Mouse (Mus musculus) midbrain, embryonic 15.5 days (tissue): ENCODE data around the gene Prickle2. TPM values are rescaled to one million over a fixed set of nuclear protein-coding genes. Genes with fewer than 3 reads are reported as not detected.

Experiments
- ATAC-seq: fragments of 200-750 bp; cut with Nextera tagmentation; replicated peaks from 2 replicates; pipeline ENCODE4 v1.8.0; 2017; ENCODE audit warnings: moderate TSS enrichment
- H3K27ac ChIP-seq: fragments of 300-500 bp; sonication (generic); 2 replicates; pipeline ENCODE4 v1.5.1; 2015; ENCODE audit warnings: mild to moderate bottlenecking, inconsistent platforms
- H3K27me3 ChIP-seq: fragments of 300-500 bp; sonication (generic); replicated peaks from 2 replicates; pipeline ENCODE4 v1.6.1; 2015; ENCODE audit warnings: inconsistent platforms
- H3K36me3 ChIP-seq: fragments of 300-500 bp; sonication (generic); replicated peaks from 2 replicates; pipeline ENCODE4 v1.6.1; 2015; ENCODE audit warnings: inconsistent platforms
- H3K4me1 ChIP-seq: fragments of 300-500 bp; sonication (generic); 2 replicates; pipeline ENCODE4 v1.6.1; 2015; ENCODE audit warnings: inconsistent platforms
- H3K4me2 ChIP-seq: fragments of 300-500 bp; sonication (generic); 2 replicates; pipeline ENCODE4 v1.6.1; 2015; ENCODE audit warnings: inconsistent platforms, mild to moderate bottlenecking, moderate library complexity
- H3K4me3 ChIP-seq: fragments of 300-500 bp; sonication (generic); 2 replicates; pipeline ENCODE4 v1.5.1; 2015; ENCODE audit warnings: mild to moderate bottlenecking, inconsistent platforms
- H3K9ac ChIP-seq: fragments of 300-500 bp; sonication (generic); 2 replicates; pipeline ENCODE4 v1.6.1; 2015; ENCODE audit warnings: mild to moderate bottlenecking, inconsistent platforms
- H3K9me3 ChIP-seq: fragments of 300-500 bp; sonication (generic); 2 replicates; pipeline ENCODE4 v1.6.1; 2016; ENCODE audit warnings: inconsistent platforms
- WGBS: fragments of 180-500 bp; shearing (Covaris S2); methylation state at CpG from one replicate; pipeline ENCODE4 v1.1.7; 2015; ENCODE audit warnings: mixed read lengths; 5-methylcytosine and 5-hydroxymethylcytosine counted together
- polyA plus RNA-seq: library from polyadenylated mRNA; unstranded; fragments of >200 nt; fragmentation: Nextera tagmentation; extraction: Ambion mirVana; gene quantifications from 2 replicates; pipeline ENCODE4 v1.2.1, GENCODE M21; 2015

The Prickle2 gene
- polyA plus RNA-seq, 1 experiment from 2014 or later: 17.0 TPM

- H3K9ac ChIP-seq: no peak overlapping the region
- no peaks in the 10 kb centered on the region for H3K36me3 ChIP-seq
- peaks cover 13% of the 10 kb centered on the region for H3K4me1 ChIP-seq
- no peak overlapping the region for H3K4me2 ChIP-seq
- H3K27me3 ChIP-seq: no peaks in the 10 kb centered on the region
- 58% methylated on average over 4 of the region's 4 CpGs for WGBS
- no peak for ATAC-seq
- H3K9me3 ChIP-seq: no peaks in the 10 kb centered on the region
- no peak overlapping the region for H3K4me3 ChIP-seq
- H3K27ac ChIP-seq: no peak overlapping the region
Observed at GRCm38 (mm10) chr6:92708137-92708536, 2.2 kb upstream of the Prickle2 start.

- Histone ChIP-seq H3K9me3 (no peaks in the 10 kb centered on the region), H3K27ac (peak overlapping the region; percentile 59), H3K4me3 (peak overlapping the region; percentile 71), H3K4me1 (peaks cover 13% of the 10 kb centered on the region), H3K27me3 (no peaks in the 10 kb centered on the region), H3K36me3 (no peaks in the 10 kb centered on the region), H3K4me2 (peak overlapping the region; percentile 79), H3K9ac (peak overlapping the region; percentile 76)
- 2% methylated on average over 39 of the region's 39 CpGs for WGBS
- peak; percentile 41 for ATAC-seq
Observed at GRCm38 (mm10) chr6:92705353-92706144, 406 bp downstream of the Prickle2 start.

- Histone ChIP-seq H3K4me3 (peak overlapping the region; percentile 71), H3K4me2 (peak overlapping the region; percentile 79), H3K36me3 (no peaks in the 10 kb centered on the region), H3K27me3 (no peaks in the 10 kb centered on the region), H3K27ac (peak overlapping the region; percentile 59), H3K9ac (peak overlapping the region; percentile 76), H3K9me3 (no peaks in the 10 kb centered on the region), H3K4me1 (peaks cover 13% of the 10 kb centered on the region)
- 22% methylated on average over 9 of the region's 9 CpGs for WGBS
- peak; percentile 46 for ATAC-seq
Observed at GRCm38 (mm10) chr6:92704810-92705209, 1.1 kb downstream of the Prickle2 start.

DNA sequence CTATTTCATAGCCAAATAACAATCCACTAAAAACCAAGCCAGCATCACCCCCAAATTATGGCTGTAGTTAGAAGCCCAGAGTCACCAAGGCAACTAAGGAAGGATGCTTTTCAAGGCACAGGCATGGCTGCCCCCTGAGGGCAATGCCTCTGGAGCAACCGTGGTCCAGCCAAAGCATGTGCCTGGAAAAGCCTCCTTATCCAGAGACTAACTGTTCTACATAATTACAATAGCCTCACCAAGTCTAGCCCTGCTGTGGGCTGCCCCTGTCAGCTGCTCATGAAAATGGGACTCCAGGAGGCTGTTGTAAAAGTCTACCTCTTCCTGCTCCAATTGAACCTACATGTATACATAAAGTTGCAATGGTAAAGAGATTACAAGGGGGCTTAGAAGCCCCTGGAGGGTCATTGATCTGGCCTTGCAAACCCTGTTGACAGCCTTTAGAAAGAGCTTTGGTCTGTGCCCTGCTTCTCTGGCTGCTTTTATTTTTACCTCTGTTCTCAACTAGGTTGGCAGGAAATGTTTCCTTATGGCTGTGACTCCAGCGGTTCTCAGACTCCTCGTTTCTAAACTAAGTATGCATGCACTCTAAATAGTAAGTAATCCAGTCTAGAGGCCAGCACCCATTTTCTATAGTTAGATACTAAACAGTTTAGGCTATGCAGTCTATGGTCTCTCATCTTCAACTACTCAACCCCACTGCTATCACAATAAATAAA lies 6.3 kb downstream of the Prickle2 start:
- no peak for ATAC-seq
- no peaks in the 10 kb centered on the region for H3K36me3 ChIP-seq
- no peak overlapping the region for H3K4me2 ChIP-seq
- H3K4me3 ChIP-seq: no peak overlapping the region
- peaks cover 10% of the 10 kb centered on the region for H3K4me1 ChIP-seq
- H3K27me3 ChIP-seq: no peaks in the 10 kb centered on the region
- WGBS: 6% methylated on average over 3 of the region's 3 CpGs
- no peak overlapping the region for H3K9ac ChIP-seq
- no peaks in the 10 kb centered on the region for H3K9me3 ChIP-seq
- no peak overlapping the region for H3K27ac ChIP-seq

- Histone ChIP-seq H3K4me1 (no peaks in the 10 kb centered on the region), H3K4me2 (no peak overlapping the region), H3K36me3 (no peaks in the 10 kb centered on the region), H3K4me3 (no peak overlapping the region), H3K9me3 (no peaks in the 10 kb centered on the region), H3K9ac (no peak overlapping the region), H3K27me3 (no peaks in the 10 kb centered on the region), H3K27ac (no peak overlapping the region)
- 45% methylated on average over 5 of the region's 5 CpGs for WGBS
- ATAC-seq: no peak
Observed at GRCm38 (mm10) chr6:92697807-92698206, 8.1 kb downstream of the Prickle2 start.

DNA sequence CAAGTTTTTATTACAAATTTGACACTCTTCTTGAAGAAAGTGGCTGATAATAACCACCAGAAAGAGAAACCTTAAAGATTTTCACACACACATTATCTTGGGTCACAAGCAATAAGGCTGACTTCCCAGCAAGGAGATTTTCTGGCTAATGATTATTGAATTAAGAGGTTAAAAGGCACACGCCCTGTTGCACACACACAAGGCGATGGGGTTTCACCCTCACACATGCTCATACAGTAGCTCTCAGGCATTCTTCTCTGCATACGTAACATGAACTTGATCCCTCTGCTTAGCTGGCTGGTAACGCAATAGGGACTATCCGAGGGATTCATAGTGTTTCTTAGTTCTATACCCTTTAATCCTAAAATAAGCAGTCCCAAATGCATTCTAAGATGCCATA lies 18.6 kb downstream of the Prickle2 start:
- WGBS: 78% methylated on average over 5 of the region's 5 CpGs
- no peak overlapping the region for H3K4me2 ChIP-seq
- H3K27ac ChIP-seq: no peak overlapping the region
- H3K9ac ChIP-seq: no peak overlapping the region
- no peak overlapping the region for H3K4me3 ChIP-seq
- H3K27me3 ChIP-seq: no peaks in the 10 kb centered on the region
- ATAC-seq: no peak
- H3K4me1 ChIP-seq: no peaks in the 10 kb centered on the region
- H3K9me3 ChIP-seq: no peaks in the 10 kb centered on the region
- H3K36me3 ChIP-seq: no peaks in the 10 kb centered on the region

DNA sequence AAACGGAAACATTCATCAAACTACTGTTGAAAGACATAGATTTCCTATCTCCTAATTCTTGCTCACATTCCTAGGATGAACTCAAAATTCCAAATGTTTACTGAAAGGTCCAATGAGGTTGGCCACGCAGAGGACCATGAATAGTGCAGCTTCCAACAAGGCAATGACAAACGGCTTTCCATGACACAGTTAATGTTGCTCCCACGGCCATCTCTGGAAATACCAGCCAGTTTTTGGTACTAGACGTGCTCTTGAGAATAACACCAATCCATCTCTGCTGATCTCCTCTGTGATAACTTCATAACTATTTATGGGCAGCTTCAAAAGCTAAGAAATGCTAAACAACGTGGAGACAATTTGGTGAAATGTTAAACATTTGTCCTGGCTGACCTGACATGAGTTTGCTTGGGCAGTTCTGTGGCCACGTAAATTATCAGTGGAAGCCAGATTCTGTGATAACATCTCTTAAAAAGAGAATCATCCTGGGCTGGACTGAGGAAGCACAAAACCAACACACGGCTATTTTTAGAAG lies 31.5 kb downstream of the Prickle2 start:
- Histone ChIP-seq H3K27ac (no peak overlapping the region), H3K4me1 (no peaks in the 10 kb centered on the region), H3K27me3 (no peaks in the 10 kb centered on the region), H3K36me3 (no peaks in the 10 kb centered on the region), H3K9me3 (no peaks in the 10 kb centered on the region), H3K9ac (no peak overlapping the region), H3K4me3 (no peak overlapping the region), H3K4me2 (no peak overlapping the region)
- WGBS: 79% methylated on average over 8 of the region's 8 CpGs
- ATAC-seq: no peak

- Histone ChIP-seq H3K36me3 (no peaks in the 10 kb centered on the region), H3K9me3 (no peaks in the 10 kb centered on the region), H3K4me1 (peaks cover 5% of the 10 kb centered on the region), H3K4me2 (no peak overlapping the region), H3K4me3 (no peak overlapping the region), H3K9ac (no peak overlapping the region), H3K27ac (peak overlapping the region; percentile 31; the same call in 1 of the 2 replicates), H3K27me3 (no peaks in the 10 kb centered on the region)
- WGBS: 39% methylated on average over 5 of the region's 5 CpGs
- peak; percentile 70 for ATAC-seq
Observed at GRCm38 (mm10) chr6:92670518-92671147, 35.3 kb downstream of the Prickle2 start.

DNA sequence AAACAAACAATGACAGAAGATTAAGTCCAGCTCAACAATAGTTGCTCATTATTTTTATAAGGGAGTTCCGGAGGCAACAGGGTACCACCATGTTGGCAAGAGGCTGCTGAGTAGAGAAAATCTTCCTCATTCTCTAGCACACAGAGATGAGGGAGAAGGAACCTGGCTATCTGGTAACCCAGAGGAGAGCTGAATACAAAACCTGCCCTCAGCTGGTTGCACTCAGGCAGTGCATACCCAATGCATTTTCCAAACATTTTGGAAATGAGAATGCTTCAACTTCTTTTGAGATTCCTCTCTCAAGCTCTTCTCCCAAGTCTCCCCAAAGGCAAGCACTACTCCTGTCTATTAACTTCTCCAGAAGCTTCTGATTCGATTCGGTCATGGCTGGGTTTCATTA lies 36.3 kb downstream of the Prickle2 start:
- no peak for ATAC-seq
- no peak overlapping the region for H3K27ac ChIP-seq
- H3K4me3 ChIP-seq: no peak overlapping the region
- H3K4me2 ChIP-seq: no peak overlapping the region
- peaks cover 15% of the 10 kb centered on the region for H3K4me1 ChIP-seq
- H3K36me3 ChIP-seq: no peaks in the 10 kb centered on the region
- no peaks in the 10 kb centered on the region for H3K9me3 ChIP-seq
- H3K27me3 ChIP-seq: no peaks in the 10 kb centered on the region
- no peak overlapping the region for H3K9ac ChIP-seq
- 91% methylated on average over 3 of the region's 3 CpGs for WGBS

DNA sequence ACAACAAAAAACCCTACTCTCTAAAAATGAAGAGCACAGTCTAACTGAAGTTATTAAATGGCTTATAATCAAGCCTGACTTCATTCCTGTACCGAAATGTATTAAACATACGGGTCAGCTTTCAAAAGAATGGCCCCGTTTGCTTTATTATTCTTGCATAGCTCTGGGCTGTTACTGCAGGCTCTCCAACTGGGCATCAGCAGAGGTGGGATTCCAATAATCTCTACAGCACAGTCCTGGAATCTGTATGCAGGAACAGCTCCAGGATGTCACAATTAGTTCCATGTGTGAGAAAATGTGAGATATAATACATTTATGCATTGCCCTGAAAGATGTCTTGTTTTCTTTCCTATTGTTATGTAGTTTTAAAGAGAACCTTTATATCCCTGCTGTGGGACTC lies 38.4 kb downstream of the Prickle2 start:
- H3K36me3 ChIP-seq: no peaks in the 10 kb centered on the region
- no peak overlapping the region for H3K4me2 ChIP-seq
- no peak overlapping the region for H3K9ac ChIP-seq
- ATAC-seq: no peak
- WGBS: 67% methylated on average over 3 of the region's 3 CpGs
- no peak overlapping the region for H3K4me3 ChIP-seq
- H3K9me3 ChIP-seq: no peaks in the 10 kb centered on the region
- no peaks in the 10 kb centered on the region for H3K27me3 ChIP-seq
- H3K4me1 ChIP-seq: peaks cover 27% of the 10 kb centered on the region
- H3K27ac ChIP-seq: no peak overlapping the region

DNA sequence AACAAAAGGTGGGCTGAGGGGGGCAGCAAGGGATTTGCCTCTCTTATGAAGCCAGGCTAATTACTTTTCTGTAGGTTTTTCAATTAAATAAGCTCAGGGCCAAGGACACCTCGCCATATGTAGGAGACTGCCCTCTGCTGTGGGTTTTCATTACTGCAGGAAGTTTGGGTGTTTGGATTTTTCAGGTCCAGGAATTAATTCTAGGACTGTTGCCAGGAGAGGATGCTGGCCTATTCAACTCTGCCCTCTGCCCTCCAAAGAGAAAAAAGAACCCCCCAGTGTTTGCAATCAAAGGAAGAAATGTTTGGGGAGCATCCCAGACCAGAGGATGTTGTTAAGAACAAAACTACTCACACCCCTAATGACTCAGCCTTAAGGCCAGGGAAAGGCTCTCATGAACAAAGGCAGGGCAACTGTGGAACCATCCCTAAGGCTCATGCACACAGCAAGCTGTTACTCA lies 40.4 kb downstream of the Prickle2 start:
- Histone ChIP-seq H3K9ac (no peak overlapping the region), H3K27ac (peak overlapping the region; percentile 44; the same call in 1 of the 2 replicates), H3K4me3 (no peak overlapping the region), H3K4me2 (peak overlapping the region; percentile 25; the same call in 1 of the 2 replicates), H3K36me3 (no peaks in the 10 kb centered on the region), H3K9me3 (no peaks in the 10 kb centered on the region), H3K27me3 (no peaks in the 10 kb centered on the region), H3K4me1 (peaks cover 27% of the 10 kb centered on the region)
- 0 out of 2 replicates have a peak, but pooled peaks have one; percentile 32 for ATAC-seq
- 0% methylated on average over 1 of the region's 1 CpGs for WGBS

DNA sequence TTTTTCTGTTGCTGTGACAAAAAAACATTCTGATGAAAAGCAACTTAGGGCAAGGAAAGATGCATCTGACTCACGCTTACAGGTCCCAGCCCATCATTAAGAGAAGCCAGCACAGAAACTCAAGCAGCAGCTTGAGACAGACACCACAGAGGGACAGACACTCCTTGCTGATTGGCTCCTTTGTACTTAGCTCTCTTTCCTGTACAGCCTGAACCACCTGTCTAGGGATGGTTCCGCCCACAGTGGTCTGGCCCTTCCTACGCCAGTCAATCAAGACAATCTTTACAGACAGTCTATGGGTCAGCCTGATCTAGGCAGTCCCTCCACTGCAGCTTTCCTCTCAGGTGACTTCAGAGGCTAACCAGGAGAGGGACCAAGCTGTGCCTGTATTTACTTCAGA lies 42.1 kb downstream of the Prickle2 start:
- Histone ChIP-seq H3K4me3 (no peak overlapping the region), H3K9ac (no peak overlapping the region), H3K9me3 (no peaks in the 10 kb centered on the region), H3K36me3 (no peaks in the 10 kb centered on the region), H3K27ac (no peak overlapping the region), H3K4me1 (peaks cover 27% of the 10 kb centered on the region), H3K4me2 (no peak overlapping the region), H3K27me3 (no peaks in the 10 kb centered on the region)
- ATAC-seq: peak; percentile 53; the same call in 1 of the 2 replicates
- WGBS: 86% methylated on average over 3 of the region's 3 CpGs
